Mouse (Mus musculus) cortical plate, adult 2 months (tissue): ENCODE results near the gene Igsf8.

Experiments
- CTCF ChIP-seq: fragments of 200-500 bp; IDR thresholded peaks from 2 replicates; pipeline ENCODE4 v1.5.1; 2011; ENCODE audit warnings: mild to moderate bottlenecking, control low read depth, low read length; ENCODE audit not compliant: insufficient read depth; ENCODE audit errors: extremely low read depth
- POLR2A ChIP-seq: fragments of 200-500 bp; IDR thresholded peaks from 2 replicates; pipeline ENCODE4 v1.6.1; 2011; ENCODE audit warnings: mild to moderate bottlenecking, low read length, control low read depth; ENCODE audit not compliant: insufficient read depth; ENCODE audit errors: extremely low read depth

DNA sequence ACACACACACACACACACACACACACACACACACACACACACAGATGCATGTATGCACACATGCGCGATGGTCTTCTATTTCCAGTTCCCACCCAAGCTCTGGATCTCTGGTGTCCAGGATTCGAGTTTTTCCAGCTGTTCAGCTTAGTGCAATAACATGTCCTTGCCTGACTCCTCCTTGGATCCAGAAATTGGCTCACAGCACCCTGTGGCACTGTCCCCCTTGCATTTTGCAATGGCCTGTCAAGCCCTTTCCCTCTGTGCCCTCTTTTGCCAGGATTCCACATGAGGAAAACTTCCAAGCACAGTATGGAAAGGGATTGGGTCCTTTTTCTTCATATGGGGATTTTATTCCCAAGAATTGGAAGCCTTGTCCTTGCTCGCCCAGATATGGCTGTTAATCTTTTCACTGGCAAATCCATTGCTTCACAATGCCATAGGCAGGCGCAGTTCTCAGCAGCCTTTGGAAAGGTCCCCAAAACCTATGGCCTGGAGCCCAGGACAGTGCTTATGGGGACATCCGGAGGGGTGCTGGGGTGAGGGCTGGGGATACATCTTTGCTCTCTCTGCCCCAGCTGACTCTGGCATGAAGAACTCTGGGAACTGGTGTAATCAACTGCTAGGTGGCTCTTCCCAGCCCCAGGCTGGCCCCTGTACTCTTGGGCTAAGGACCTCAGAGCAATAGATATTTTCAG lies 35.5 kb downstream of the Igsf8 start:
- TF ChIP-seq CTCF (no peak), POLR2A (no peak)
